Mouse (Mus musculus) liver, embryonic 14.5 days (tissue): Measurements from ENCODE around the gene Cep85l. TPM values are rescaled to one million over a fixed set of nuclear protein-coding genes. Genes with fewer than 3 reads are reported as not detected.

Experiments
- ATAC-seq: fragments of 200-750 bp; cut with Nextera tagmentation; 2 replicates; pipeline ENCODE4 v1.8.0; 2017; ENCODE audit warnings: moderate number of reproducible peaks, mild to moderate bottlenecking, moderate library complexity; ENCODE audit not compliant: insufficient read depth
- DNase-seq, 3 experiments: peaks; one replicate each; pipeline ENCODE4 v3.0.0-alpha.2; 2012 to 2013; ENCODE audit warnings: low read depth in 3 of 3, low spot score in 3 of 3
- H3K27ac ChIP-seq: fragments of 300-500 bp; sonication (generic); 2 replicates; pipeline ENCODE4 v1.5.1; 2014; ENCODE audit warnings: moderate library complexity, mild to moderate bottlenecking, control low read depth, inconsistent platforms
- H3K27me3 ChIP-seq: fragments of 300-500 bp; sonication (generic); 2 replicates; pipeline ENCODE4 v1.6.1; 2014; ENCODE audit warnings: mild to moderate bottlenecking, low read length, moderate library complexity; ENCODE audit not compliant: control insufficient read depth, insufficient read depth
- H3K36me3 ChIP-seq: fragments of 300-500 bp; sonication (generic); replicated peaks from 2 replicates; pipeline ENCODE4 v1.6.1; 2014; ENCODE audit warnings: low read depth; ENCODE audit not compliant: control insufficient read depth, insufficient read depth
- H3K4me1 ChIP-seq, 2 experiments: fragments of 200-500 bp in 1 of 2; fragments of 300-500 bp in 1 of 2; sonication (generic) in 1 of 2; replicated peaks; 2 replicates each; pipeline ENCODE4 v1.6.1; 2012 to 2014; ENCODE audit warnings: antibody characterized with exemption in 1 of 2, inconsistent platforms in 1 of 2, low read length in 1 of 2; ENCODE audit not compliant: control insufficient read depth in 2 of 2, insufficient read depth in 2 of 2
- H3K4me2 ChIP-seq: fragments of 300-500 bp; sonication (generic); 2 replicates; pipeline ENCODE4 v1.6.1; 2014; ENCODE audit warnings: low read depth, mild to moderate bottlenecking, control low read depth, moderate library complexity
- H3K4me3 ChIP-seq, 2 experiments: fragments of 200-500 bp in 1 of 2; fragments of 300-500 bp in 1 of 2; sonication (generic) in 1 of 2; 2 replicates each; pipeline ENCODE4 v1.5.1; 2012 to 2014; ENCODE audit warnings: low read depth in 2 of 2, low read length in 2 of 2, mild to moderate bottlenecking in 2 of 2, control low read depth in 1 of 2, inconsistent platforms in 1 of 2, moderate library complexity in 1 of 2; ENCODE audit not compliant: insufficient read depth in 1 of 2
- H3K9ac ChIP-seq: fragments of 300-500 bp; sonication (generic); replicated peaks from 2 replicates; pipeline ENCODE4 v1.6.1; 2014; ENCODE audit warnings: mild to moderate bottlenecking, control low read depth, moderate library complexity
- H3K9me3 ChIP-seq: fragments of 300-500 bp; sonication (generic); 2 replicates; pipeline ENCODE4 v1.6.1; 2016; ENCODE audit warnings: low read length, mixed read lengths; ENCODE audit not compliant: control insufficient read depth
- CTCF ChIP-seq: IDR thresholded peaks from 2 replicates; pipeline ENCODE4 v1.5.1; 2016; ENCODE audit warnings: antibody characterized with exemption, low read depth, control low read depth
- EP300 ChIP-seq: IDR thresholded peaks from 2 replicates; pipeline ENCODE4 v1.6.1; 2016; ENCODE audit warnings: antibody characterized with exemption, low read depth
- WGBS: fragments of 180-500 bp; shearing (Covaris S2); extraction: QIAGEN DNeasy Blood & Tissue Kit; methylation state at CpG from one replicate; pipeline ENCODE4 v1.1.7; 2014; ENCODE audit not compliant: insufficient replicate concordance; 5-methylcytosine and 5-hydroxymethylcytosine counted together
- polyA plus RNA-seq, 2 experiments: library from polyadenylated mRNA; depleted of rRNA in 1 of 2; stranded (reverse) in 1 of 2; unstranded in 1 of 2; fragments of >200 nt; fragmentation: Nextera tagmentation in 1 of 2; extraction: Ambion mirVana in 1 of 2; gene quantifications; 2 replicates each; pipeline versions ENCODE4 v1.2.1 to v1.2.3; 2012 to 2014

Cep85l gene
- polyA plus RNA-seq, 2 experiments: 1.2 to 1.8 TPM

- H3K36me3 ChIP-seq: no peaks in the 10 kb centered on the region
- WGBS: 46% methylated on average over 10 of the region's 10 CpGs
- ATAC-seq (no peak), DNase-seq (no peak)
- no peaks in the 10 kb centered on the region for H3K4me1 ChIP-seq
- H3K4me3 ChIP-seq: peak overlapping the region in 1 of 2 experiments; percentile 3; a peak in 1 of 4 replicates
- H3K27me3 ChIP-seq: no peaks in the 10 kb centered on the region
- TF ChIP-seq EP300: no peak
- no peak for TF ChIP-seq CTCF
- H3K9ac ChIP-seq: no peak overlapping the region
- peak overlapping the region; percentile 40; the same call in 1 of the 2 replicates for H3K4me2 ChIP-seq
- no peaks in the 10 kb centered on the region for H3K9me3 ChIP-seq
- H3K27ac ChIP-seq: no peak overlapping the region
These were observed 18.2 kb upstream of the Cep85l start for GRCm38 (mm10) chr10:53397846-53398539.

GRCm38 (mm10) chr10:53394923-53395629 is 15.3 kb upstream of the Cep85l start:
- H3K9me3 ChIP-seq: no peaks in the 10 kb centered on the region
- H3K4me3 ChIP-seq: no peak overlapping the region
- H3K4me1 ChIP-seq: no peaks in the 10 kb centered on the region
- ATAC-seq (no peak), DNase-seq (no peak)
- H3K27ac ChIP-seq: no peak overlapping the region
- H3K27me3 ChIP-seq: no peaks in the 10 kb centered on the region
- no peak overlapping the region for H3K9ac ChIP-seq
- H3K4me2 ChIP-seq: no peak overlapping the region
- no peaks in the 10 kb centered on the region for H3K36me3 ChIP-seq
- TF ChIP-seq EP300: no peak
- TF ChIP-seq CTCF: no peak
- 65% methylated on average over 9 of the region's 9 CpGs for WGBS

- TF ChIP-seq CTCF: no peak
- no peak for TF ChIP-seq EP300
- no peaks in the 10 kb centered on the region for H3K9me3 ChIP-seq
- no peak overlapping the region for H3K27ac ChIP-seq
- H3K4me2 ChIP-seq: no peak overlapping the region
- H3K4me1 ChIP-seq: no peaks in the 10 kb centered on the region
- no peaks in the 10 kb centered on the region for H3K36me3 ChIP-seq
- no peak overlapping the region for H3K4me3 ChIP-seq
- WGBS: 55% methylated on average over 6 of the region's 6 CpGs
- no peak overlapping the region for H3K9ac ChIP-seq
- DNase-seq (no peak), ATAC-seq (no peak)
- H3K27me3 ChIP-seq: no peaks in the 10 kb centered on the region
These were observed 8.6 kb upstream of the Cep85l start for GRCm38 (mm10) chr10:53388227-53388920.

- 34% methylated on average over 5 of the region's 5 CpGs for WGBS
- H3K9ac ChIP-seq: no peak overlapping the region
These were observed 5.7 kb upstream of the Cep85l start for GRCm38 (mm10) chr10:53385438-53385837.

GRCm38 (mm10) chr10:53384896-53385295 is 5.1 kb upstream of the Cep85l start:
- no peak overlapping the region for H3K4me3 ChIP-seq
- H3K27ac ChIP-seq: no peak overlapping the region
- whole genome bisulfite sequencing: 83% methylated on average over 1 of the region's 1 CpGs
- peaks cover 4% of the 10 kb centered on the region in 2 experiments; a peak in 3 of 4 replicates for H3K4me1 ChIP-seq
- TF ChIP-seq CTCF (no peak), EP300 (no peak)
- no peak for ATAC-seq
- DNase-seq: no peak
- no peak overlapping the region for H3K9ac ChIP-seq
- H3K9me3 ChIP-seq: no peaks in the 10 kb centered on the region
- no peaks in the 10 kb centered on the region for H3K27me3 ChIP-seq
- H3K36me3 ChIP-seq: no peaks in the 10 kb centered on the region
- no peak overlapping the region for H3K4me2 ChIP-seq

More at GRCm38 (mm10) chr10:53385438-53385837, 5.7 kb upstream of the Cep85l start:
- ATAC-seq (no peak), DNase-seq (no peak)
- no peaks in the 10 kb centered on the region for H3K4me1 ChIP-seq
- no peaks in the 10 kb centered on the region for H3K27me3 ChIP-seq
- no peaks in the 10 kb centered on the region for H3K36me3 ChIP-seq
- TF ChIP-seq CTCF (no peak), EP300 (no peak)
- no peaks in the 10 kb centered on the region for H3K9me3 ChIP-seq
- no peak overlapping the region for H3K27ac ChIP-seq
- no peak overlapping the region for H3K4me2 ChIP-seq
- H3K4me3 ChIP-seq: no peak overlapping the region
